Mouse (Mus musculus) hindbrain, postnatal 0 days (tissue): ENCODE measurements around the gene Hist1h2ae. TPM values are rescaled to one million over a fixed set of nuclear protein-coding genes. Genes with fewer than 3 reads are reported as not detected.
"Not testable (repeated sequence)": the region's sequence is repeated elsewhere in the genome, so short reads cannot be mapped to it uniquely, and the experiment has no call there.

Source experiments
- ATAC-seq: fragments of 200-750 bp; cut with Nextera tagmentation; 2 replicates; pipeline ENCODE4 v1.8.0; 2017; ENCODE audit warnings: mild to moderate bottlenecking, moderate TSS enrichment, moderate library complexity
- DNase-seq: peaks from one replicate; pipeline ENCODE4 v3.0.0-alpha.2; 2015; ENCODE audit warnings: low spot score
- H3K27ac ChIP-seq: fragments of 300-500 bp; sonication (generic); 2 replicates; pipeline ENCODE4 v1.5.1; 2014; ENCODE audit warnings: mild to moderate bottlenecking
- H3K27me3 ChIP-seq: fragments of 300-500 bp; sonication (generic); 2 replicates; pipeline ENCODE4 v1.6.1; 2014; ENCODE audit warnings: low read length, mixed read lengths; ENCODE audit not compliant: insufficient read depth
- H3K36me3 ChIP-seq: fragments of 300-500 bp; sonication (generic); 2 replicates; pipeline ENCODE4 v1.6.1; 2014; ENCODE audit warnings: low read length, mixed read lengths; ENCODE audit not compliant: insufficient read depth
- H3K4me1 ChIP-seq: fragments of 300-500 bp; sonication (generic); 2 replicates; pipeline ENCODE4 v1.6.1; 2014; ENCODE audit warnings: antibody characterized with exemption, low read length, mixed read lengths; ENCODE audit not compliant: insufficient read depth
- H3K4me2 ChIP-seq: fragments of 300-500 bp; sonication (generic); 2 replicates; pipeline ENCODE4 v1.6.1; 2014; ENCODE audit warnings: low read depth, mild to moderate bottlenecking, low read length, moderate library complexity, mixed read lengths
- H3K4me3 ChIP-seq: fragments of 300-500 bp; sonication (generic); 2 replicates; pipeline ENCODE4 v1.5.1; 2014; ENCODE audit warnings: low read length
- H3K9ac ChIP-seq: fragments of 300-500 bp; sonication (generic); replicated peaks from 2 replicates; pipeline ENCODE4 v1.6.1; 2014; ENCODE audit warnings: mild to moderate bottlenecking, low read length, moderate library complexity, mixed read lengths
- H3K9me3 ChIP-seq: fragments of 300-500 bp; sonication (generic); 2 replicates; pipeline ENCODE4 v1.6.1; 2016; ENCODE audit warnings: low read length, mixed read lengths
- CTCF ChIP-seq: IDR thresholded peaks from 2 replicates; pipeline ENCODE4 v1.5.1; 2016; ENCODE audit warnings: antibody characterized with exemption, control low read depth, low read depth
- WGBS: fragments of 180-500 bp; shearing (Covaris S2); extraction: QIAGEN DNeasy Blood & Tissue Kit; methylation state at CpG from one replicate; pipeline ENCODE4 v1.1.7; 2014; 5-methylcytosine and 5-hydroxymethylcytosine counted together
- polyA plus RNA-seq: library from polyadenylated mRNA; unstranded; fragments of >200 nt; fragmentation: Nextera tagmentation; extraction: Ambion mirVana; gene quantifications from 2 replicates; pipeline ENCODE4 v1.2.1, GENCODE M21; 2015
- total RNA-seq: library from RNA; depleted of rRNA; stranded (reverse); fragments of >200 nt; gene quantifications from 2 replicates; pipeline ENCODE4 v1.2.3, GENCODE M21; 2014

Hist1h2ae gene
- total and polyA plus RNA-seq, 2 experiments from 2014 or later = 12.2 to 221 TPM

GRCm38 (mm10) chr13:23541497-23541896 is 29.5 kb downstream of the Hist1h2ae start:
- H3K36me3 ChIP-seq = no peaks in the 10 kb centered on the region
- H3K4me1 ChIP-seq = no peaks in the 10 kb centered on the region
- ATAC-seq (no peak), DNase-seq (no peak)
- H3K9me3 ChIP-seq = no peaks in the 10 kb centered on the region
- H3K4me2 ChIP-seq = no peak overlapping the region
- no peak overlapping the region for H3K9ac ChIP-seq
- no peak overlapping the region for H3K4me3 ChIP-seq
- no peaks in the 10 kb centered on the region for H3K27me3 ChIP-seq
- H3K27ac ChIP-seq = no peak overlapping the region
- 81% methylated on average over 3 of the region's 3 CpGs for WGBS
- no peak for TF ChIP-seq CTCF

- H3K4me1 ChIP-seq, H3K4me2 ChIP-seq, H3K9ac ChIP-seq, H3K4me3 ChIP-seq, H3K27me3 ChIP-seq, H3K9me3 ChIP-seq, H3K36me3 ChIP-seq, ATAC-seq, DNase-seq, H3K27ac ChIP-seq: not testable (repeated sequence)
- 87% methylated on average over 1 of the region's 1 CpGs for WGBS
These were observed 31.2 kb downstream of the Hist1h2ae start for GRCm38 (mm10) chr13:23539821-23540220.

GRCm38 (mm10) chr13:23538249-23538648 is 32.8 kb downstream of the Hist1h2ae start:
- H3K4me2 ChIP-seq = no peak overlapping the region
- no peaks in the 10 kb centered on the region for H3K36me3 ChIP-seq
- H3K27ac ChIP-seq = no peak overlapping the region
- 73% methylated on average over 5 of the region's 5 CpGs for WGBS
- DNase-seq (no peak), ATAC-seq (no peak)
- no peaks in the 10 kb centered on the region for H3K27me3 ChIP-seq
- peaks cover 7% of the 10 kb centered on the region; the same call in 1 of the 2 replicates for H3K4me1 ChIP-seq
- H3K9ac ChIP-seq = no peak overlapping the region
- no peak for TF ChIP-seq CTCF
- no peak overlapping the region for H3K4me3 ChIP-seq
- H3K9me3 ChIP-seq = no peaks in the 10 kb centered on the region

DNA sequence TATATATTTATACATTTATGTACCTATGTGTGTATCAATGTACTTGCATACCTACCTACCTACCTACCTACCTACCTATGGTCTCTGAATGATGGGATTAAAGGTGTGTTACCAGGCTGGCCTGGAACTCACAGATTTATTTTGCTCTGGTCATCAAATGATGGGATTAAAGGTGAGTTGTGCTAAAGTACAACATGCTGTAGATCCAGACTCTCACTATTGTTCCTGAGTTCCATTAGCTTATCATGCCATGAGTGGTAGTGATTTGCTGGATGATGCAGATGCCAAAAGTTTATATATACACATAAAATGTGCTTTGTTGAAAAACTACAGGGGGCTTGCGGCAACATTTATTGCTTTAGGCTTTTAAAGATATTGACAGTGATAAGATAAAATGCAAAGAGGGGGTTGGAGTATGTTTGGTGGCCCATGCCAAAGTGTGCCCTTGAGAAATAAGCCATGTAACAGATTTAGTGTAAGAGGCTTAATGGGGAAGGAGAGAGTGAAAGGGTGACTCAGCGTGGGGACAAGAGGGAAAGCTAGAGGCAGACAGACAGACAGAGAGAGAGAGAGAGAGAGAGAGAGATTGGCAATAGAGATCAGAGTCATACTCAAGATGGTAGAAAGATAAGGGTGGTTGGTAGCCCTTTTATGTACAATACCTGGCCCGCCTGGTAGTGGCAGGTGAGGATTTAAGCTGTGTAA is 33.9 kb downstream of the Hist1h2ae start:
- DNase-seq (no peak), ATAC-seq (no peak)
- no peak for TF ChIP-seq CTCF
- Histone ChIP-seq H3K4me3 (no peak overlapping the region), H3K36me3 (no peaks in the 10 kb centered on the region), H3K27ac (no peak overlapping the region), H3K9ac (no peak overlapping the region), H3K9me3 (no peaks in the 10 kb centered on the region), H3K4me1 (peaks cover 7% of the 10 kb centered on the region; the same call in 1 of the 2 replicates), H3K27me3 (no peaks in the 10 kb centered on the region), H3K4me2 (peak overlapping the region; percentile 61; the same call in 1 of the 2 replicates)
- WGBS = 74% methylated on average over 3 of the region's 3 CpGs

- DNase-seq = no peak
- H3K27ac ChIP-seq = no peak overlapping the region
- peak overlapping the region; percentile 61 for H3K4me2 ChIP-seq
- H3K9me3 ChIP-seq = no peaks in the 10 kb centered on the region
- H3K36me3 ChIP-seq = no peaks in the 10 kb centered on the region
- no peak for TF ChIP-seq CTCF
- no peaks in the 10 kb centered on the region for H3K27me3 ChIP-seq
- H3K9ac ChIP-seq = no peak overlapping the region
- 22% methylated on average over 7 of the region's 7 CpGs for WGBS
- no peak for ATAC-seq
- peaks cover 7% of the 10 kb centered on the region; the same call in 1 of the 2 replicates for H3K4me1 ChIP-seq
- peak overlapping the region; percentile 49 for H3K4me3 ChIP-seq
These were observed 34.8 kb downstream of the Hist1h2ae start for GRCm38 (mm10) chr13:23536076-23536822.

- peak within 1 kb of the TSS; percentile 64; the same call in 1 of the 2 replicates for H3K27ac ChIP-seq
These were observed 35.6 kb downstream of the Hist1h2ae start, which contains the start of gene Hist1h3g for GRCm38 (mm10) chr13:23535137-23536075. Gene Hist1h3g, plus strand, starts transcription at chr13:23535422.

More at GRCm38 (mm10) chr13:23535137-23536075, 35.6 kb downstream of the Hist1h2ae start, which contains the start of gene Hist1h3g:
- Histone ChIP-seq H3K4me2 (peak within 1 kb of the TSS; percentile 61), H3K4me3 (peak within 1 kb of the TSS; percentile 49), H3K9ac (peak within 1 kb of the TSS; percentile 25; the same call in 1 of the 2 replicates)
- not testable (repeated sequence) for H3K36me3 ChIP-seq, H3K4me1 ChIP-seq, H3K27me3 ChIP-seq, H3K9me3 ChIP-seq
- DNase-seq = peak; percentile 96
- peak; percentile 92 for ATAC-seq
- under 1% methylated on average over 42 of the region's 62 CpGs for WGBS
